Mouse (Mus musculus) frontal cortex, adult 2 months (tissue): Measurements from ENCODE around the gene Lpcat1. TPM values are rescaled to one million over a fixed set of nuclear protein-coding genes. Genes with fewer than 3 reads are reported as not detected.

ENCODE experiments used
- DNase-seq, 2 experiments: peaks; one replicate each; pipeline ENCODE4 v3.0.0; 2022; ENCODE audit warnings: low spot score in 1 of 2; ENCODE audit errors: extremely low spot score in 1 of 2
- polyA plus RNA-seq: library from polyadenylated mRNA; depleted of rRNA; stranded (reverse); fragments of >200 nt; gene quantifications from 2 replicates; pipeline ENCODE4 v1.2.3, GENCODE M21; 2012

Lpcat1 gene
- polyA plus RNA-seq, 1 experiment = 44.2 TPM

DNA sequence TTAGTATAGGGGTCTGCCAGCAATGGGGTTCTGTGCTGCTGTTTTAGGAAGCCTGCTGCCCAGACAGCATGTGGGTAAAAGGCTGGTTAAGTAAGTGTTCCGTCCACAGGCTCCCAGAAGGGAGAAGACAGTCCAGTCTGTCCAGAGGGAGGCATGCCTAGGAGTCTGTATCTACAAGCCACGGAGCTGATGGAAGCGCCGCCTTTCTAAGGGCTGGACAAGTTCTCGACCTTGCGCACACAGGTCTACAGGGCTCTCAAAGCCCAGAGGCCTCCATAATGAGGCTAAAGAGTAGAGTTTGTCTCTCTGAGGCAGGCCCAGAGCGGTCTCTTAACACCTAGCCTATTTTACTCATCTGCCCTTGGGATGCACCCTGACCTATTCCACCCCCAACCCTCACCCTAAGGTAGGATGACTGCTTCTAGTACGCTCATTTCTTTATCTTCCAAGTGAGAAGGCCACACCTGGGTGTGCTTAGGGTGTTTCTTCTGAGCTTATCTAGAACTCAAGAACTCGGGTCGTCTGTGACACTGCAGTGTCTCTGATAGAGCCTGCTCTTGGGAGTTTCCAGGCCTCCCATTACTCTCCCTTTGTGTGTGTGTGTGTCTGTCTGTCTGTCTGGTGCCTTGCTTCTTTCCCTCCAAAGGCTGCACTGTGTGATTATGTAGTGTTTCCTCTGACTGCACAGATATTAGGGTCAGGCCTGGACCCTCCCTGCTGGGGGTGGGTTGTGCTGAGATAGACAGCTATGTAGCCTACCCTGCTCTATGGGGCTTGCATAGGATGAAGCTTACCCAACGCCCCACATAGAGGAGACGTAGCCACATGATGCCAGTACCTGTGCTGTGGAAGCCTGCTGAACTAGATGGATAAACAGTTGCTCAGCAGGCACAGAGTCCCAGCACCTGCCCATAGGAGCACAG is 8.3 kb downstream of the Lpcat1 start:
- no peak for DNase-seq

DNA sequence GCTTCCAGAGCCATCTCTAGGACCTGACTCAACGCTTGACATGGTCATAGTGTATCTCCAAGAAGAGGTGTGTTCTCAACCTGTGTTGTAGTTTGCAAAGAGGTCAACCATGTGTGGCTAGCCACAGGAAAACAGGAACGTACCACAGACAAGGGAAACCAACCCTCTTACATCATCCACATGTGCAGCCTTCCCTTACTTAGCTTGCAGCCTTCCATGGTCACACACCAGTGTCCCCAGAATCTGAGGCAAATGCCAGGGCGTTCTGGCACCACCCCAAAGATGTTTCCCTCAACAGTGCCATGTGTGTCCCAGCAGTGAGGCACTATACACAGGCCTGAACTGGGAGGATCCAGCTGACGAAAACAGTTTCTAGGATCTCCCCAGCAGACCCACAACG is 9.3 kb downstream of the Lpcat1 start:
- no peak for DNase-seq

DNA sequence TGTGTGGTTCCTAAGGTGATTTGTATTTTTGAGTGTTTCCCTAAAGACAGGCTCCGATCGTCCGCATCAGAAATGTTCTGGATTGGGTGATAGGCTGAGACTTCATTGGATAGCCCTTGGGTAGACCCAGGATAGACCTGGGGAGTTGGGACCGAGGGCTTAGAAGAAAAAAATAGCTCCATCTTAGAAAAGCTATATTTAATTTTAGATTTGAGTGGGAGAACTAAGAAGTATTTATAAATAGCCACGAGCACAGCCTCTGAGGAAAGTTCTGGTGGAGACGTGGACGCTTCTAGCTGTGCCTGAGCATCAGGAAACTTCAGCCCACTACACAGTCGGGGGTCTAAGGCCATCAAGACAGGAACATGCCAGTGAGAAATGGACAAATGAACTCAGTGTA is 9.8 kb downstream of the Lpcat1 start:
- DNase-seq = no peak

- no peak for DNase-seq
Observed at GRCm38 (mm10) chr13:73477841-73478240, 10.8 kb downstream of the Lpcat1 start.

DNA sequence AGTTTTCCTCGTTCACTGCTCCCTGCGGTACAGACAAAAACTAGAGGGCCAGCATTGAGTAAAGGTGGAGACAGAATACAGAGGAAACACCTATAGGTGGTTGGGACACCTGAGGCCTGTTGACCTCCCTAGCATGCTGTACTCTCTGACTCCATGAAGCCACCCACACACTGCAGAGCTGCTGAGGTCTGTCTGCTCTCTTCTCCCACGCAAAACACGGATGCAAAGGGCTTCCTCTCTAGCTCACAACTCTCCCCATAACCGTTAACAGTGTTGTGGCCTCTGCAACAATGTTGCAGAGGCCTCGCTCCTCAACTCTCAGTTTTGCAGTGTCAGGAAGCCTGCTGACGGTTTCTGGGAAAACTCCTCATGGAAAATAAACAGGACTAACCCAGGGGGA is 15.5 kb downstream of the Lpcat1 start:
- no peak for DNase-seq

GRCm38 (mm10) chr13:73483331-73483730 is 16.3 kb downstream of the Lpcat1 start:
- DNase-seq = no peak

DNA sequence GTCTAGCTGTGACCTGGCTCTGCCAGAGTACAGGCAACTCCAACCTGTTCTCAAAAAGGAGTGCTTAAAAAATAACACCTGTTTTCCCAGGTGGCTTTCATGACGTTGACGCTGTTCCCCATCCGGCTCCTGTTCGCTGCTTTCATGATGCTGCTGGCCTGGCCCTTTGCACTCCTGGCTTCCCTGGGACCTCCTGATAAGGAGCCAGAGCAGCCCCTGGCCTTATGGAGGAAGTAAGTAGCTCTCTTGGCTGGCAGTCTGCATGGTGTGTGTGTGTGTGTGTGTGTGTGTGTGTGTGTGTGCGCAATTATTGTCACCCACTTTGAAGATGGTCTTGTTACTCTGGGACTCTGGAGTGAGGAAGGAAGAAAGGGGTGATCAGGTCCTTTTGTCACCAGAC is 17.2 kb downstream of the Lpcat1 start:
- no peak for DNase-seq

DNA sequence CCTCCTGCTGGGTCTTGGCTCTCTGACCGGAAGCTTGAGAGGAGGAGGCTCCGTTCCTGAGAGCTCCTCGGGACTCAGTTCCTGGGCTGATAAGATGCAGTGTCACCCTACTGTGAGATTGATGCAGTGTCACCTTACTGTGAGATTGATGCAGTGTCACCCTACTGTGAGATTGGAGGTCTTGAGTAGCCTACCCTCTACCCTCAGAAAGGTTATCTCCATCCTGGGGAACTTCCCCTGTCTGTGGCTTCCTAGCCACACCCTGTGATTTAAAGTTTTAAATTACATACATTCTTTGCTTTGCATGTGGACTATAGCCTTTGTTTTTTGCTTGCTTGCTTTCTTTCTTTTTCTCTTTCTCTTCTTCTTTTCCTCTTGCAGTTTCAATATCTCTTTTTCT is 21.1 kb downstream of the Lpcat1 start:
- no peak for DNase-seq

GRCm38 (mm10) chr13:73488707-73489106 is 21.7 kb downstream of the Lpcat1 start:
- no peak for DNase-seq

GRCm38 (mm10) chr13:73489986-73490385 is 23.0 kb downstream of the Lpcat1 start:
- DNase-seq = no peak

DNA sequence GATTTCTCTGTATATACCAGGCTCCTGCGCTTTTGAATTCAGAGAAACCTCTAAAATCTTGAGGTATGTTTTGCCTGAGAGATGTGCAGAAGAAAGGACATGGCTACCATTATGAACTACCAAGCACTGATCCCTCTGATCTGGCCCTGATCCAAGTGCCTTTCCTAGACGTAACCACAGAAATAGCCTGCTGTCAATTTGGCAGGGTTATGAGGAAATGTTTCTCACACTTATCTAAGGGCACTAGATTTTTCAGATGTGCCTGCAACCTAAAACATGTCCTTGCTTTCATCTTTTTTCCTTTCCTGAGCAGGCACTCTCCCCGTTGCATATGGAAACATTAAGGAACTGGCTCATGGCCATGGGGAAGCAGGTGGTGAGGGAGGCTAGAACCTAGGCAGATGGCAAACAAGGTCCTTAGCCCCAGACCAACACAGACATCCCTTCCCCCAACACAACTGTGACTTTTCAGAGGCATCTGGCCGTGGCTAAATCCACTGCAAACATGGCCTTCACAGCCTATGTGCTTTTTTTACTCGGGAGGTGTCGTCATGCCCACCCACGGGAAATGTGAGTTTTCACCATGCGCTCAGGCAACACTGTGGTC is 23.7 kb downstream of the Lpcat1 start:
- DNase-seq = peak; percentile 37 to 53

DNA sequence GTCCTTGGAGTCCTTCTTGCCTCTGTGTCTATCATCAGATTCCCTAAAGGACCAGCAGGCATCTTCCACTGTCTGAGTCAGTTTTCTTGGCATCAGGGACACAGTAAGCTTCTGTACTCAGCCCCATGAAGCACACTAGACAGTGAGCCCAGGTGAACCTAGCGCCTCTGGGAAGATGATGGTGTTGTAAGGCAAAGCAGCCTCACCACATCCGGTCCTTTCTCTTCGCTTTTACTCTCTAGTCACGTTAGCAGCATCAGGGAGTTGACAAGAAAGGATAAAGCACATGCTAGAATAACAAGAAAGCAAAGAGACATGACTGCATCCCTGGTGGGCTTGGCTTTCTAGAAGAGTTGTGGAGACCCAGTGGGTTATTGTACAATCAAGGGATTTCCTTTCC is 26.2 kb downstream of the Lpcat1 start:
- DNase-seq = no peak

DNA sequence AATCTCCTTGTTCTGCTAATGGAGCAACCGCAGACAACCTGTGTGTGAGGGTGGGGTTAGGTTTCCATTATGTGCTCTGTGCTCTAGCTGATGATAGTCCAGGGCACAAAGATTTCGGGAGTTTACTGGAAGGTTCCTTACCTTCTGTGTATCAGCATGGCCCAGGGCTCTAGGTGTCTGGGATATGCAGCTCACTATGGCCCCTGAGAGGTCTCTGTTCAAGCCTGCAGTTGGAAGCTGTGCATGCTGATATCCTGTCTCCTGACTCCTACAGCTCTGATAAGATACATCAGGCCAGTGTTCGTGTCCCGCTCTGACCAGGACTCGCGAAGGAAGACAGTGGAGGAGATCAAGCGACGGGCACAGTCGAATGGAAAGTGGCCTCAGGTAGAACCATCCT is 27.5 kb downstream of the Lpcat1 start:
- no peak for DNase-seq

DNA sequence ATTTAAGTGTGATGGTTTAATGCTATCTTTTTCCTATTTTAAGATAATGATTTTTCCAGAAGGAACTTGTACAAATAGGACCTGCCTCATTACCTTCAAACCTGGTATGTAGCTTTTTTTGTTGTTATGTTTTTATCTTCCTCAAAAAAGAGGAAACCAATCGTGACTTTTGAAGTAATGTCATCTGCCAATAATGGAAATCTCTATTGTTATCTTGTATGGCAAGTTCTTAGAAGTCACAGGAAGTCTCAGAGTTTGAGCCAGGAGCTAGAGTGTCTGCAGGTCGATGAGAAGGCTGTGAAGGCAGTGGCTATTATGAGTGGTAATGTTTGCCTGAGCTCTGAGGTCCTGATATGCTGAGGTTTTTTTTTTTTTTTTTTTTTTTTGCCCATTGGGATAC is 29.1 kb downstream of the Lpcat1 start:
- DNase-seq = no peak

GRCm38 (mm10) chr13:73499893-73500604 is 33.1 kb downstream of the Lpcat1 start:
- DNase-seq = peak in 1 of 2 experiments; percentile 35

GRCm38 (mm10) chr13:73502719-73503118 is 35.7 kb downstream of the Lpcat1 start:
- peak in 1 of 2 experiments; percentile 41 for DNase-seq

DNA sequence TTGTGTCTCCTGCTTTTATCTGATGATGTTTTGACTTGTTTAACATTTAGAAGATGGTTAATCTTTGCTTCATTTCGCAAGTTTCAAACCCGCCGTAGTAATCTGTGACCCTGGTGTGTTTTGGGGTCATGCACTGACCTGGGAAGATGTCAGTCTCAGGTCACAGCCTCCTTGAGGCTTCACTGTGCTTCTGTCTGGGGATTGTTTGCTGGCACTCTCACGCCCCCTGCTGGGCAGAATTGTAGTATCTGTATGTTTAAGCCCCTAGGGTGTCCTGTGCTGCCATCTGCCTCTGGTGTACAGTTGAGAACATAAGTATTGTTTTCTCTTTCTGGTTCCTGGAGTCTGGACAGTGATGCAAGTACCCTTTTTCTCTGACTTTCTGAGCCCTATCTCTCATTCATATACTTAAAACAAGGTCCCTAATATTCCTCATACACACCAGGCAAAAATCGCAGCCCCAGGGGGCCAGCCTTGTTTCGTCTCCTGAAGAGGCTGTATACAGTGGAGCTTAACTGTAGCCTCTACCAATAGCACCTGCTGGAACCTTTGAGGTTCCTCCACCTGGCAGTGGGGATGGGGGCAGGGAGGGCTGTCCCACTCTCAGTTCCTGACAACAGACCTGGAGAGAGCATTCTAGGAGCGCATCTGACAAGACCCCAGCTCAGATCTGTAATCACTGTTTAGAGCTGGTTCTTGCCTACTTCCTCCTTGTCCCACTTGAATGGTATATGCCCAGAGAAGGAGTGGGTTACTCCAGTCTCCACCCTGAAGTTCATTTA is 38.9 kb downstream of the Lpcat1 start:
- peak; percentile 69 to 96 for DNase-seq

DNA sequence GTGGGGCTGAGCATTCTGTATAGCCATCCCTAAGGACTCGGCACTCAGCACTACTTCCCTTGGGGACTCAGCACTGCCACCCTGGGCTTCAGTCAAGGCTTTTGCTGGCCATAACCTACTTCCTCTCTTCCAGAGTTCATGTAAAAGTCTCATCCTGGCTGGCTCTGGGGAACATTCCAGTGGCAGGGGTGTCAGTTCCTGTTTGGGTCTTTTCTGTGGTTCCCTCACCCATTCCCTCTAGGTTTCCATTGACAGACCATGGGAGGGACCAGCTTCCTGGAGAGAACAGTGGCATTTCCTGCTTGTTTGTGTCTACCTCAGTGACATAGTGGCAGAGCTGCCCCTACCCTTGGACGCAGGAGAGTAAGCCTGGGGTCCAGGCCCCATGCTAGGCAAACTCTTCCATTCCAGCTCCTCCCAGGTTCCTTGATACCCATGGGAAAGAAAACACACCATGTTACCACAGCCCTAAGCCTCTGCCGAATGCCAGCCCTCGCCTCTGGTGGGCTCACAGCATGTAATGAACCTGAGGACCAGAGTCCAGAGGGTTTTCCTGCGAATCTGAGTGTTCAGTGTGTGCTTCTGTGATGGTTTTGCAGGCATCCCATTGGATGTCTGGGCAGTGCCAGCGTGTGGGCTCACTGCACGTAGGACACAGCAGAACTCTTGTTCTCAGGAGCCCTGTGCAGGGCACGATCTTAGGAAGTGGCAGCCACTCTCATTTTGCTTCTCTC is 42.0 kb downstream of the Lpcat1 start:
- no peak for DNase-seq

- no peak for DNase-seq
Observed at GRCm38 (mm10) chr13:73509869-73510268, 42.9 kb downstream of the Lpcat1 start.
